Mouse (Mus musculus): Measurements from ENCODE around the gene Myt1.

DNA sequence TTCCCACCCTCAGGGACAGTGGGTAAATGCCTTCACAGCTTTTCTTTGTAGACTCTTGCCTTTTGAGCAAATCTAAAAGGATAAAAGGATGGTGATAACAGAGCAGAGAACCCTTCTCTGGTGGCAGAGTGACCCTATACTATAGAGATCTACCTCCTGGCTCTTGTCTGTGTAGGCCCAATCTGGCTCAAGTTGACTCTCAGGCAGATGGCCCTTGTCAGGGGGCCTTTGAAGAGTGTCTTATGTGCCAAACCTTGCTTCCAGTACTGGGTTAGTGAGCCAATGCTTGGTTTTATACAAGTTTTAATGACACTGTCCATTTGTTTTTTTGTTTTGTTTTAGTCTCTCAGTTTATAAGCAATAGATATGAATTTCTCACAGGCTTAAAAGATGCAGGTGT, 41.9 kb upstream of the Myt1 start:
- no peak for TF ChIP-seq CTCF (IDR thresholded peaks at IDR 0.05; ENCODE audit: low read depth)
- no peak for TF ChIP-seq EP300 (IDR thresholded peaks at IDR 0.05; ENCODE audit: low read depth)

Data from heart, postnatal 0 days (tissue).